Mouse (Mus musculus): Measurements from ENCODE around the gene Slc22a29.
"Not testable (repeated sequence)": the region's sequence is repeated elsewhere in the genome, so short reads cannot be mapped to it uniquely, and the experiment has no call there.

Slc22a29 gene

DNA sequence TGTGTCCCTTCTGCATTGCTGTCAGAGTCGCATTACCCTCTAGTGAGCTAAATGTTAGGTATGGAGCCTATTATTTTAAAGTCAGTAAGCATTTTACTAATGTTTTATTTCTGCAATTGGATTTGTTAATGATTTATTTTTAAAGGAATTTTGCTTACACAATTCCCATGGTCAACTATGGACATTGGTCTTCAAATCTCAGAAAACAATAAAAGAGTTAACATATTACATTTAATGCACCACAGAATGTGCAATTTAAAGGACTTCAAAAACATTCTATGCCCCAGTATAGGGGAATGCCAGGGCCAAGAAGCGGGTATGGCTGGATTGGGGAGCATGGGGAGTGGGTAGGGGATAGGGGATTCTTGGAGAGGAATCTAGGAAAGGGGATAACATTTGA is at the start of gene Slc22a29:
Gene Slc22a29 (minus strand): TSS at position 101 of the 400 bp plus-strand sequence.
- no peak for DNase-seq

DNA sequence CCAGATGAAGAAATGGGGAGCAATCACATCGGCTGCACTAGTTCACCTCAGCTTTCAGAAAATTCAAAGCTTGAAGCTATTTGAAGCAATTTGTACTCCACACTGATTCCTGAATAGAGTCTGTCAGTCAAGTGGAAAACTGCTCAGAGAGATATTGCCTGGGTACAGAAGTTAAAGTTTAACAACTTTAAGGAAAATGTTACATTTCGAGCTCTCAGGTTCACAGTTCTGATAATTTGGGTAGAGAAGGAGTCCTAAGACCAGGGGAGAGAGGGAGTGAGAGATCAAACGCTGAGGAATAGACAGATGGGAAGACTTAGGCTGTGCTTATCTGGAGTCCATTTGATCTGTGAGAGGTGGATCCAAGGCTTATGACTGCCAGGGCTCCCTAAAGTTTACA is 46.6 kb upstream of the Slc22a29 start:
- no peak for DNase-seq

DNA sequence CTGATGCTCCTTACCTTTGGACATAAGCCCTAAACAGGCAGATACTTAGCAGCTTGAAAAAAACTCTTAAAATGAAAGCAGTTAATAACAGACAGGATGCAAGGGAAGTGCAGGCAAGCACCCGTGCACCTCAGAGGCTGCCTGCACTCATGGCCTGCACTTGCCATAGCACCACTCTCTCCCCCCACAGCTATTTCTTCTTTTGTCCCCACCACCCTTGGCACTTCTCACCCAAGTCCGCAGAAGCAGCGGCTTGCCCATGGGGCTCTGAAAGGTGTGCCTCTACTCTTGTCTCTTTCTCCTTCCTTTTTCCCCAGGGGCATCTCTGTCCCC is 34.0 kb upstream of the Slc22a29 start:
- no peak for DNase-seq

DNA sequence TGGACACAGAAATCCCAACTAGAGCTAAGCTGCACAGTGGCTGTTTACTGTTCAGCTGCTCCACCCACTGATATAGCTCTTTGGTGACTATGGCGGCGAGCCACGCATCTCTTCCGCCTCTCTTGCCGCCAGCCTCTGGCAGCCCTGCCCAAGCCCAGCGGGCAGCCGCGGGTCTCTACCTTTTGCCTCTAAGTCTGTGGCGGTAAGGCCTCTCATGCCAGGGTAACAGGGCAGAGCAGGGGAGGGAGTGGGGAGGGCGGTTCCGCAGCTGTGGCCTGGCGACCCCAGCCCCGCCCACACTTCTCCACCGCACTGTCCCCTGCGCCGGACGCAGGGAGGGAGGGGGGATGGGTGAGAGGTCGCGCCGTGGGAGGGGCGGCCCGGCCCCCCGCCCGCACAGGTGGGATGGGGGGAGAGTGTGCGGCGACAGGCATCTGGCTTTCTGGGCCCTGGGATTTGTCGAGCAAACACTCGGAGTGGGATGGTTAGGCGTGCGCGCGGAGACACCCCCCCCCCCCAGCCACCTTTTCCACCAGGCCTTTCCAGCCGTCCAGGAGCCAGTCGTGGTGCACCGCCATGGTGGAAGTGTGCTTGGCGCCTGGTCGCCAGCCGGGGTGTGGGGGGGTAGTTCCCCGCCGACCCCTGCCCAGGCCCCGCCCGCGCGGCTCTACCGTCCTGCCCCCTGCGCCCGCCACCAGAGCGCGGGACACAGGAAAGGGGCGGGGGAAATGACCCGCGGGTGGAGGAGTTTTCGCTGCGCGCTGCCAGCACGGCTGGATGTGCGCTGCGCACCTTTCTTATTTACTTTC is 33.4 kb upstream of the Slc22a29 start:
- DNase-seq = peak; percentile 5 to 17

DNA sequence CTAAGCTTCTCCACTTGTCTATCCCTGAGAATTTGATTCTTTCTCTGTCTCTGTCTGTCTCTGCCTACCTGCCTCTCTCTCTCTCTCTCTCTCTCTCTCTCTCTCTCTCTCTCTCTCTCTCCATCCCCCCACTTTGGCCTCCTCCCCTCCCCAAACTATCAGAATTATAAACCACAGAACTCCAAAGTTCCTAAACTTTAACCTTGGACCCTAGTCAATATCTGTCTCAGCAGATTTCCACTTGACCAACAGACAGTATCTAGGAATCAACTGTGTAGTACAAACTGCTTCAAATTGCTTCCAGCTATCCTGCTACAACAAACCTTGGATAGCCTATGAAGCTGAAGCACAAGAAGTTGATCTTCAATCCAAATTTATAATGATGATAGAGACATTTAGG is 10.2 kb upstream of the Slc22a29 start:
- no peak for DNase-seq

DNA sequence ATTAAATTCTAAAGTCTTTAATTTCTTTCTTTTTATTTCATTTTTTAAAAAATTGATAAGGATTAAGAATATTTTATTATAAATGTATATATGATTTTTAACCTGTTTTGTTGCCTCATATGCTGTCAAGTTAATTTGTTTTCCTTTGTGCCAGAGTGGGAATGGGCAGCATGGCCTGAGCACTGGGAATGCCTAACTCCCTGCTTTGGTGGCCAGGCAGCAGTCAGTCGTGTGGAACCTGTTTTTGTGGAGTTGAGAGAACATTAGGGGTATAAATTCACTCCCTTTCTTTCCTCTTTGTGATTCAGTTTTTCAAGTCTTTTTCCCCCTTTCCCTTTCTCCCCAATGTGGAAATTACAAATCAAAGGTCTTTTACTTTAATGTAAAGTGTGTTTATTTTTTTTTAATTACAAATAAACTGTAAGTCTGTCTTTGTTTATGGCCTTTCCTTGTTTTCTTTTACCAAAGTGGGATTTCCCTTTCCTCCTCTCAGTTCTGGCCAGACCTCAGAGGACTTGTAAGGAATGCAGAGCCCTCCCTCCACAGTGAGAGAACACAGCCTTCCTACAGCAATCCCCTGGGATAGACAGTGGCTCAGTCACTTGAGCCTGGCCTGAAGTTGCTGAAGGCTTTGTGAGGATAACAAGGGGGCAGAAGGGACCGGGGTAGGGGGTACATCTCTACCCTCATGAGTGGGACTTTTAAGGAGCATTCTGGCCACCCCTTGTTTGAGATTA is 69.7 kb downstream of the Slc22a29 start:
- no peak for DNase-seq

DNA sequence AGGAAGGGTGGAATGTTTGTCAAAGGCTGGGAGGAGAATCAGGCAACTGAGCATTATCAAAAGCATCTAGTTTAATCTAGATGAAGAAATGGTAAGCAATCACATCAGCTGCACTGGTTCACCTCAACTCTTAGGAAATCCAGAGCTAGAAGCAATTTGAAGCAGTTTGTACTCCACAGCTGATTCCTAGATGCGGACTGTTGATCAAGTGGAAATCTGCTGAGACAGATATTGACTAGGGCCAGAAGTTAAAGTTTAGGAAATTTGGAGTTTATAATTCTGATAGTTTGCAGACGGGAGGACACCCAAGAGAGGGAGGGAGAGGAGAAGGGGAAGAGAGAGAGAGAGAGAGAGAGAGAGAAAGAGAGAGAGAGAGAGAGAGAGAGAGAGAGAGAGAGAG is 76.0 kb downstream of the Slc22a29 start:
- not testable (repeated sequence) for DNase-seq

DNA sequence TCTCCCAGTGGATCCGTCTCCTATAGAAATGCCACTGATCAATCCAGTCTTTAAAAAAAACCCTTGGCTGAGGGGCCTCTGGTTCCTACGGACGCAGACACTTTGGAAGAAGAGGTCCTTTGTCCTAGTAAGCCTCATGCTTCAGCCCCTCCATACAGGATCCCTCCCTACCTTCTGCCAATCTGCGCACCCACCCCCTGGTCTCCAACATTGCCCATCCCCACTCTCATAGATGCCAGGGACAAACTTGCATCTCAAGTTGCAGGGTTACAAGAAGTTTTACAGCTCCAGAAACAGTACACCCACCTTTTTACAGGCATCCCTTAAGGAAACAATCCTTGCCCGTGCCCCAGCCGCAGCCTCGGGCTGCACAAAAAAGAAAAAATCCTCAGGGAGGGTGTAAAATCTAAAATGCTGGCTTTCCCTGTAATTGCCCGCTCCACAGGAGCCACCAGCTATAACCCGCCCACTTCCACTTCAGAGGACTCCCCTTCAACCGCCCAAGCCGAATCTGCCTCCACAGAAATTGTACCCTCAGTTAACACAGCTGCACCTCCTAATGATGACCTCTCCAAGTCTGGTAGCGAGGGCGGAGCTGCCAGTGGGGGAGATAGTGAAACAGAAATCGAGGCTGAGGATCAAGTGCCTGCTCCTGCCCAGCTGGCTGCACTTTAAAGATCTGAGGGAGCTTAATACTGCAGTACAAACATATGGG is 84.4 kb downstream of the Slc22a29 start:
- not testable (repeated sequence) for DNase-seq

DNA sequence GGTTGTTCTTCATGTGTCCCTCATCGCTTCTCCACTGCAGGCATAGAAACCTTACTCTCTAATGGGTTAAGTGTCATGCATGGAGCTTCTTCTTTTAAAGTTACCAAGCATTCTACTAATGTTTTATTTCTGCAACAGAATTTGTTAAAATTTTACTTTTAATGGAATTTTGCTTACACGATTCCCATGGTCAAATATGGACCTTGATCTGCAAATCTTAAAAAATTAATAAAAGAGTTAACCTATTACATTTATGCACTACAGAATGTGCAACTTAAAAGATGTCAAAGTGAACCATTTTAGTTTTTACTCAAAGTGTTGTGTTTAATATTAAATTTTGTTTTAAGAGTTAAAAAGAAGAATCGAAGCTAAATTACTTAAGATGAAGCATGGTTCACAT is 86.8 kb downstream of the Slc22a29 start, which contains the start of gene Slc22a28:
Gene Slc22a28 (minus strand): TSS at position 102 of the 400 bp plus-strand sequence.
- DNase-seq = not testable (repeated sequence)

All from thymus, postnatal 36 days (tissue).